Mouse (Mus musculus): ENCODE data around the gene Mapkap1. TPM values are rescaled to one million over a fixed set of nuclear protein-coding genes. Genes with fewer than 3 reads are reported as not detected.

Mapkap1 gene
- total RNA-seq, 2 experiments from 2014 or later = 63.4 to 68.0 TPM

DNA sequence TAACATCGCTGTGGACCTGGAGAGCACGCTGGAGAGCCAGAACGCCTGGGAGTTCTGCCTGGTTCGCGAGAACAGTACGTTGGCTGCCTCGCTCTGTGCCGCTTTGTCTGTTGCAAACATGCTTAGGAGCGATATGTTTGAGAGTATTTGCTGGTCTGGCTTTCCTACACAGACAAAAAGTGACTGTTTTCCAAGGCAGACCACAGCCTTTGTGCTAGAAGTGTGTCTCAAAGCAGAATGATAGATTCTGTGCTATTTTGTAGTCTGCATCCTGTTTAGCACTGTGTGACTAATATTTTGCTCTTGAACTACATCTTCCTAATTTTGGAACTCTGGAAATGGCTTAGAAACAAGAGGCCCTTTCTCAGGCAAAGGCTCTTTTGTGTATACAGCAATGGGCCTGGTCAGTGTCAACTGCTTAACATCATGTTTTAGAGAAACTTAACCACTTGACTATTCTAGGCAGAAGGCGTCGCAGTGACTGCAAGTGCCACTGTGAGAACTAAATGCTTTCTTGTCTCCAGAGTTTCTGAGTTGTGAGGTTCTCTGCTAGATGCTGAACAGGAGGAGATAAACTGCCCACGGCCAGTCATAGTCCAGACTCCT, 156.6 kb downstream of the Mapkap1 start:
- no peak for DNase-seq (ENCODE audit: low spot score)
- intact Hi-C loops (cut with DNase I) = no loop called here

DNA sequence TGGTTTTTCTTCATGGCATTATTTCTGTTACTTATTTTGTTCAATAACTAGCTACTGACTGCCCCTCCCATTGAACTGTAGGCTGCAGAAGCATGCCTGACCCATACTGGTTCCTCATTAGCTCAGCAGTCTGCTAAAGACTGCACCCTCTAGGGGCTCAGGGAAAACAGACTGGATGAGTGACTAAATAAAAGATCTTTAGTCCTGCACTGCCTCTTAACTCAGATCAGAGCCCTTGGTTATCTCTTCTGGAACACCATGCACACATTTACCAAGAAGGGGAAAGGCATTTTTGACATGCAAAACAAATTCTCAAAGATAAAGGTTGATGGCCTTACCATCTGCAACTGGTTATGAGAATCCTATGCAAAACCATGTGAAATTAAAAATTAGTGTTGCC, 157.3 kb downstream of the Mapkap1 start:
- intact Hi-C loops (cut with DNase I) = no loop called here
- no peak for DNase-seq (ENCODE audit: low spot score)

DNA sequence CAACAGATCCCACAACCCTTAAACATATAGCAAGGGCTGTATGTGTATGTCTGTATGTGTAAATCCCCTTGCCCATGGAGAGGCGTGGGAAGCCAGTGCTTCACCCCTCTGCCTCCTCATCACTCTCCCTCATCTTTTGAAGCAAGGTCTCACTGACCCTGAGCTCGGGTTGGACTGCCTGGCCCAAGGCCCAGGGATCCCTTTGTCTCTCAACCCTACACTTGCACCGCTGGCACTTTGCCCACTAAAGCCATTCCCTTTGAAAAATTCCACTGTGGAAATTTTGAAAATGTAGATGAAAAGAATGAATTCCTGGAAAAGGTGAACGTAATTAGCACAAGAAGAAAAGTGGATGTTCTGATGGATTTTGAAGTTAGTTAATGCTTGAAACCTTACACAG, 159.6 kb downstream of the Mapkap1 start:
- intact Hi-C loops (cut with DNase I) = no loop called here

DNA sequence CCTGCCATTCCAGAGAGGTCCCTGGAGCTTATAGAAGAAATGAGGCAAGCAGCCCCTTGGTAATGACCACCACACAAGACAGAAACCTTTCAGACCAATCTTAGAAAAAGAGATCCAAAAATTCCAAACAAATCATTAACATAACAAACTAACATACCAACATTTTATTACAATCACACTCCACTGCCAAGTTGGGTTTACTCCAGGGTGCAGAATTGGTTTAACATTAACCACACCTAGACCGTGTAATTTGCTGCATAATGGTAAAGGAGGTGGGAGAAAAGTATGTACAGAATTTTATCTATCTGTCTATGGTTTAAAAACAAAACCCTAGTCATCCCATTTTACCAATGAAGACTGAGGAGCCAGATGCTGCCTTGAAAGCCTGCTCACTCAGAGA, 160.0 kb downstream of the Mapkap1 start:
- intact Hi-C loops (cut with DNase I) = no loop called here
- DNase-seq (ENCODE audit: low spot score) = no peak

More for the DNA sequence above, 159.6 kb downstream of the Mapkap1 start:
- DNase-seq (ENCODE audit: low spot score) = no peak

DNA sequence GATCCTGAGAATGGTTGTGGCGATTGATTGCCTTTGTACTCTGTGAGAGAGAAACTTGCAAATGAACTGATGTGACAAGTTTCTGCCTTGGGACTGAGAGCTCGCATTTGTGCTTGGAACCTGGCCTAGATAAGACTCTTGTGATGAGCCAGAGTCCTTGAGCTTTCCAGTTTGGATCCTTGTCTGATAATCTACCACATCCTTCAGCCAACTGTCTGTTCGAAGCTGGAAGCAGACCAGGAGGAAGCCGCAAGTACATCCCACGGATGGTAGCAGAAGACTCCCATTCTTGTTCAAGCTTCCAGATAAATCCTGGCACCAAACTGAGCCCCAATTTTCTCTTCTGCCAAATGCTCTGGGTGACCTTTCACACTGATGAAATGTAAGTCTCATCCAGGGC, 162.6 kb downstream of the Mapkap1 start:
- intact Hi-C loops (cut with DNase I) = no loop called here
- no peak for DNase-seq (ENCODE audit: low spot score)

DNA sequence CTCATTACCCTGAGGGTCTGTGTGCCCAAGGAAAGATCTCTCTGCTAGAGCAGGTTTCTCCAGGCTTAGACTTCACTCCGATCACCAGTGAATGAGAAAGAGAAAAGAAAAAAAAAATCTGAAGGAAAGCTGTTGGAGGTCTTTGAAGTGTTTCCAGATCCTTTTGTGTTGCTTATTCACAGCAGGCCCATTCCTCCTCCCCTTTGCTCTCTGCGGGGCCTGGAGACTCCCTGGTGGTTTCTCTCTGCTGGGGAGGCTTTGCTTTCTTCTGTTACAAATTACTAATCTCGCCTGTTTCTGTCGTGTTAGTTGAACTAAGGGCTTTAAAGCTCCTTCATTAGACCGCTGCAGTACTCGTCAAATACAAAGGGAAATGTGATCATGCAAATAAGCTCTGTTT, 163.8 kb downstream of the Mapkap1 start:
- DNase-seq (ENCODE audit: low spot score) = no peak
- intact Hi-C loops (cut with DNase I) = no loop called here

DNA sequence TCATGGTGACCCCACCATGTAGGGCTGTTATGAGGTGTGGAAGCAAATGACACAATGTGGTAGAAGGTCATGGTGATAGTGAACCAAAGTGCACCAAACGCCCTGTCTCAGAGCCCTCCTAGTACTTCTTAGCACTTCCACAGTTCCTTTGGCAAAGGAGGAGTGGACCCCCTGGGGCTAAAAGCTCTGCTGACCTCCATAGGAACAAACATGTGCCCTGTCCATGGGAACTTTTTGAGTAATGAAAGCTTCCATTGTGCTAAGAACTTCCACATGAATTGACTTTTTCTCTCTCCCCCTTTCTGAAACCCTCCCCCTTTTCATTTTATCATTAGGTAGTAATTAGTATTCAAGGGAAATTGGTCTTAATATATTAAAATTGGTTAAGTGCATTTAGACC, 164.5 kb downstream of the Mapkap1 start:
- no peak for DNase-seq (ENCODE audit: low spot score)
- intact Hi-C loops (cut with DNase I) = no loop called here

DNA sequence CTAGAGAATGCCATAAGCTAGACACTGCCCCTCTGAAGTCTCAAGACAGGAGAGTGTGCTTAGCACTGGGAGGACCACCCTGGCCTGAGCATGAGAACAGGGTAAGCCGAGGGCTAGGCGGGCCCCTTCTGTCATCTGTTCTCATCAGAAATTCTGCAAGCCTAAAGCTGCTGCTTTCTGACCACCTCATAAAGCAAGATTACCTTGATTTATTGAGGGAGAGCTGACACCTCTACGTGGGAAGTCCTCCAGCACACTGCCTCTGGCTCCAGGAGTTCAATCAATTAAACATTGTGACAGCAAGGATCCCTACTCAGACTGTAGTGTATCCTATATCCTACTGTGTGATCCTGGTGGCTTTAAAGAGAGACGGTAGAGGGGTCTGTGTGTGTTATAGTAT, 166.5 kb downstream of the Mapkap1 start:
- DNase-seq (ENCODE audit: low spot score) = no peak
- intact Hi-C loops (cut with DNase I) = no loop called here

DNA sequence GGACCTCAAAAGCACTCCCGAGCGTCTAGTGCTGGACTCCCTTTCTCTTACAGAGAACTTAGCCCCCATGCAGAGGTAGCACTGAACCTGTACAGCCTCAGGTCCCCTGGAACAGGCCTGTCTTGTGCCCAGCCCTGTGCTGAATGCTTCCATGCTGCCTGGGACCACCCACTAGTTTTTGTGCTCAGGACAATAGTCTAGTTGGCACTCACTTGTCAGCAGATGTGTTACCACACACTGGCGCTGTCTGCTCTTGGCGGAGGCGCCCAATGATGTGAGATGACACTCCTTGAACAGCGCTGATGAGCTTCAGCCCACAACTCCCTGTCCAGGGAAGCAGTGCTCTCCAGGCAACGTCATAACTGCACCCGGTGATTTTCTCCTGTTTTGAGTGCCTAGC, 182.0 kb downstream of the Mapkap1 start:
- no peak for DNase-seq (ENCODE audit: low spot score)
- intact Hi-C loops (cut with DNase I) = no loop called here

DNA sequence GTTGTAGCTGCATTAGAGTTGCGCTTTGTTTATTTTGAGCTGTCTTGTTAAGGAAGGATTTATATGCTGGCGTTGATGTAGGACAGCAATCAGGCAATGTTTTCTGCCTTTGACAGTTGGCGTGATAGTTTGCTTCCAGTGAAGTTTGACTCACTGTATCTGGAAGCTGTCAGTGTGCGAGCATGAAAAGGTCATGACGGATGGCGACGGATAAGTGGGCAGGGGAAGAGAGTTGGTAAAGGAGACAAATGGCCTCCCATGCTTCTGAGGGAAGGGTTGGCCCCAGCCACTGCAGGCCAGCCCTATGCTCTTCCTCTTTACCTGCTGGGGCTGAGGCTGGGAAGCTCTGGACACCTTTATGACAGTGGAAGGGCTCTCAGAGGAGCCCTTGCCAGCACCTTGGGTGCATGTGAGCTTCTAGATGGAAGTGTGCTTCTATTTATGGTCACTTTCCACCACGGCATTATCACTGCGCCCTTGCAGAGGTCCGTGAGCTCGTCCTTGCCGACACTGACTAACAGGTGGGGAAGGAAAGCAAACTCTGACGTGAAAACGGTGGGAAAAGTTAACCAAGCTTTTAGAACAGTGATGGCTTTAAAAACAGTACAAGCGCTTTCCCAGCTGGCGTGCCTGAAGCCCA, 185.3 kb downstream of the Mapkap1 start:
- no peak for DNase-seq (ENCODE audit: low spot score)
- intact Hi-C loops (cut with DNase I) = no loop called here

DNA sequence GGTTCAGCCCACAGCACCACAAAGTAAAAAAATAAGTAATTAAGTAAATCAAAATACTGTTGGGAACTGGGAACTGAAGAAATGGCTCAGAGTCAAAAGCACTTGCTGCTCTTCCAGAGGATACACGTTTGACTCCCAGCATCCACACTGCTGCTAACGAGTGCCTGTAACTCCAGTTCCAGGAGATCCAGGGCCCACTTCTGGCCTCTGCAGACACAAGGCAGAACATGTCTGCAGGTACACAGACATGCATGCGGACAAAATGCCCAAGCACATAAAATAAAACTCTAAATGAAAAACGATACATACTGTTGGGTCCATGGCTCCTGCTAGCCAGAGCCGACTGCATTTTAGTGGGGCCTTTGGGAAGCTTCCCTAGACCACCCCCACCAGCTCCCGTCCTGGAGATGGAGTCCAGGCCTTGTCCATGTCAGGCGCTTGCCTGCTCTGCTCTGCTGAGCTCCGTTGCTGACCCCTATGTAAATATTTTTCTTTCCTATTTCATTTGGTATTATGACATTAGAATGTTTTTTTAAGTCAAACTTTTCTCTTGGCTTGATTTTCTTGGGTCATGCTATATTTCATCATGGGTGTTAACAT, 185.9 kb downstream of the Mapkap1 start:
- no peak for DNase-seq (ENCODE audit: low spot score)
- intact Hi-C loops (cut with DNase I) = no loop called here

DNA sequence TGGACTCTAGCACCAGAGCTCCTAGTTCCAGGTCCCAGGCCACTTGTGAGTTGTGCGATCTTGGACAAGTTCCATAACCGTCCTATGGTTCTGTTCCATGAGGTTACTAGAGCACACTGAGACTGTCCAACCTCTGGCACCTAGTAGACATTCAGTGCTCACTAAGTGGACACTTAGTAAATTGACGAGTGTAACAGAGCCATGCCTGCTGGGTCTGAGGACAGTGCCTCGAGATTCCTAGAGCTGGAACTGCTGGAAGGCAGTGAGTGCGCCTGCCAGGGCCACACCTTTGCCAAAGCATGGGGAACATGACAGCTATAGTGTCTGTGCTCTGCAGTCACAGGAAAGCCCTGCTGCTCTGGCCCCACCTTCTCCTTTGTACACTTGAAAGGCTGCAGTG, 187.4 kb downstream of the Mapkap1 start:
- intact Hi-C loops (cut with DNase I) = no loop called here
- no peak for DNase-seq (ENCODE audit: low spot score)

DNA sequence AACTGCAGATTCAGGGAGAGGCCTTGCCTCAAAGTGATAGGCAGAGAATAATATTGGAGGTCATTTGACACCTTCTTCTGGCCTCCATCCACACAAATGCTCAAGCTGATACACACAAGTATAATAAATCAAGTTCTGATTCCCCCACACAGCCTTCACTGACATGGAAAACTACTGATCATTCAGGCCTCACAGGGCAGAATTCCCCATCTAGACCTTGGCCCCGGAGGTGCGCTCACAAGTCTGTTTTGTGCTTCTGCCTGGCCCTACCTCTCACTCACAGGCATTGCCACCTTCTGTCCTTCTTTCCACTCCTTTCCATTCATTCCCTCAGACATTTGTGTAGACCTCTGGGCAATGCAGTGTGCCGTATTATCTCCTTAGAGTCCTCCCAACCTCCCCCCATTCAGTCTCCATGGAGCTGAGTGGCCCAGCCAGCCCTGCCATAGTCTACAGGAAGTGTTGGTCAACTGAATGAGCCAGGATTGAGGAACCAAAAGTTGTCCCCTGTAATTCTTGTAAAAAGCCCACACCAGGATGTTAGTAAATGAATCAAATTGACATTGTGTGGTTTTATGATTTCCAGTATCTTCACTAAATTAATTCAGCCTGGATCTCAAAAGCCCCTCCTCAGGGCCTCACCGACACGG, 193.2 kb downstream of the Mapkap1 start:
- DNase-seq (ENCODE audit: low spot score) = no peak
- intact Hi-C loops (cut with DNase I) = no loop called here

DNA sequence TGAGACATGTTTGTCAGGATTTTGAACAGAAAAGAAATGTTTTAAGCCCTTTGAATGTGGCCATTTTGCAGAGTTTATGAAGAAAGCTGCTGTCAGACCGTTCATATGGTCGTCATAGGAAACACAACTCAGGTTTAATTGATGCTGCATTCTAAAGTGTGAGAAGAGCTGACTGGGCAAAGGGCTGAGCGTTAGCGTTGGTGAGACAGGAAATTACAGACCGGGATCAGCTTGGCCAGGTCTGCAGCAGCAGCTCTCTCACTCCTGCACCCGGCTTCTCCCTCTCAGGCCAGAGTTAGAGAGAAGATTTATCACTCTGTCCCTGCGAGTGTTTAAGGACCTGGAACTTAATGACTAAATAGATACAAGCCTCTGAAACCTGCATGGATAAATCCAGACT, 194.2 kb downstream of the Mapkap1 start:
- intact Hi-C loops (cut with DNase I) = no loop called here
- DNase-seq (ENCODE audit: low spot score) = no peak

DNA sequence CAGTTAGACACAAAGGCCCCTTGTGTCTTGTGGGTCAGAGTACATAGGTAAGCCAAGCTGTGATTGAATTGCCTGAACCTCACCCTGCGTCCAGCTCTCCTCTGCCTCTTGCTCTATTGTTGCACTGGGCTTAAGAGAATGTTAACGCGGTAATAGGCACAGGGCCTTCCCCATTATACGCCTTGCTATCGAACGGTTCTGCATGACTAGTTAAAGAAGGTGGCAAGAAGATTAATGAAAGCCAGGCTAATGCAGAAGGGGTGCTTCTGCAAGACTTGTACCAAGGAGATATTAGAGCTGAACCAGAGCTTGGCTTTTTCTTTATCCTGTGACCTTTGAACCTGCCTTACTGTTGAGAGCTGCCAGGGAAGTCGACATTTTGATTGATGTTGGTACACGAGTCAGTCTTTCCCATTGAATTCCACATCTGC, 195.6 kb downstream of the Mapkap1 start:
- intact Hi-C loops (cut with DNase I) = no loop called here
- no peak for DNase-seq (ENCODE audit: low spot score)

DNA sequence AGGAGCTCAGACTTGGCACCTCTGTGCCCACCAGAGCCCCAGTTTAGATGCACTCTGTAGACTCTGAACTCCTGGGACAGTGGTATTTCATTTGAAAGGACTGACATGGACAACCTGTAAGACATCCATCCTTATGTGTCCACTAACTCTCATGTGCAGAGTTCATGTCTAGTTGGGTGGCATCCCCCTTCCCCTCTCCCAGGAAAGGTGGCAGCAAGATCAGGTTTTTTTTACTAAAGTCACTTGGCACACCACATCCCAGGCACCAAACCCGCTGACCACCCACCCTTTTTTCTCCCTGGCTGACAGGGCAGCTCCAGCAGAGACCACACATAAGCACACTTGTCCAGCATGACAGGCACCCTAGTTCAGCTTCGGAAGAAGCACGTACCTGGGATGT, 196.3 kb downstream of the Mapkap1 start:
- DNase-seq (ENCODE audit: low spot score) = no peak
- intact Hi-C loops (cut with DNase I) = no loop called here

DNA sequence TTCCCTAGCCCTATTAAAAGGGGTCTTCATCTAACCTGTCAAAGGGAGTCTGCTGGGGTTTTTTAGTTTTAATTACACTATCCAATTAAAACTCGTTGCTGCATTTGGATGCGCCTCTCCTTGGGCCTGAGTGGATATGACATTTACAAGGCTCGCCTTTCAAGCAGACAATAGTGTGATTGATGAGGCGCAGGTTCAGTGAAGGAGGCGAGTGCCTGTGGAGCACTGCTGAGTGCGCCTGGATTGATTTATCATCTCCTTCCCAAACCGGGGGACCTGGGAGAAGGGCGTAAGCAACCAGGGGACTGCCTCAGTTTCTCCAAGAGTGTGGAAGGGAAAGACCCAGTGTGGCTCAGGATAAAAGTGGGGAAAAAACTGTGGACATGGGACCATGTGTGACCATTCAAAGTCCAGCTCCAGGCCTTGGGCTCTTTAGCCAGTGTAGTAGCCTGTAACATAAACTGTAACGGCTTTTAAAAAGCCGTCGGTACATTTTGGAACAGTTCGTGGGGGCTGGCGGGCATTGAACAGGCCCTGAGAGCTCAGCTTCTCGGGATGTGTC, 197.2 kb downstream of the Mapkap1 start:
- intact Hi-C loops (cut with DNase I) = no loop called here
- DNase-seq (ENCODE audit: low spot score) = no peak

DNA sequence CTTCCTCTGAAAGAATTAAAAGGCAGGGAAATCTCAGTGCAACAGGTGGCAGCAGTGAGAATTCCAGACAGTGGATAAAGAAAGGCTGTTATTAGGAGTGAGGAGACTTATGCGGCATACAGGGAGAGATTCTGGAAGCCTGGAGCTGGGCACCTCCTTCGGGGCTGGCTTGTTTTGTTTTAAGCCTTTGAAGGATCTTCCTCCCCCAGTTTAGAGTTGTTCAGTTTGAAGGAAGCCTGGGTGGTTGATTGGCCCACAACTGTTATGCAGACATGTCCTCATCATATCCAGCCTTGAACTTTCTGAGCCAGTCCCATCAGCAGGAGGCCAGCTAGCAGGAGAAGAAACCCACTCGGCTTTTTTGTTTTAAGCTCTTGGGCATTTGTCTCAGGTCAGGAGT, 198.5 kb downstream of the Mapkap1 start:
- DNase-seq (ENCODE audit: low spot score) = no peak
- intact Hi-C loops (cut with DNase I) = no loop called here

DNA sequence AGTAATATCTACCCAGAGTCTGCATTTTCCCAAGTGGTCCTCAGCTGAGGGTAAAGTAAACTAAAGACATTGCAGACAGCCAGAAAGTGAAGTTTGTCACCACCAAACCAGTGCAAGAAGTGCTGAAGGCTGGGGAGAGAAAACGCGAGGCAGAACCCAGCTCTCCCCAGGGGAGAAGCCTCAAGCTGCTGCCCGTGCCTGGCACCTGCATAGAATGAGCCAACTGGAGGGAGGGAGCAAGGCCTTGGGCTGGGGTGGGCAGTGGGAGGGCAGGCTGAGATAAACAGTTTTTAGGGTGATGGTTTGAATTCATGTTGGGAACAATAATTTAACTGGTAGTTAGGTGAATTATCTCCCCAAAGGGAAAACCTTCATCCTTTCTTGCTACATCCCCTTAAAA, 202.3 kb downstream of the Mapkap1 start:
- intact Hi-C loops (cut with DNase I) = no loop called here
- no peak for DNase-seq (ENCODE audit: low spot score)

DNA sequence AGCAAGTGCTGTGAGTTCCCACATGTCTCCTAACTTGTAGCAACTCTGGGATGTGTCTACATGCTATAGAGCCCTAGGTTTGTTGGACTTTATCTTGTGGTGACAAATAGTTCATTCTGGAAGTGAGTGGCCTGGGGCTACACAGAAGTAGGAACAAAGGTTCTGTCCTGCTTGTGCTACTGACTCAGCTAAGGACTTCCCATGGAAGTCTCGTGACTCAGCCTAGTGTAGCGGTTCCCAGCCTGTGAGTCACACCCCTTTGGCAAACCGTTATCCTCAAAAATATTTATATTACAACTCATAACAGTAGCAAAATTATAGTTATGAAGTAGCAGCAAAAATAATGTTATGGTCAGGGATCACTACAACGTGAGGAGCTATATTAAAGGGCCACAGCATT, 202.9 kb downstream of the Mapkap1 start:
- no peak for DNase-seq (ENCODE audit: low spot score)
- intact Hi-C loops (cut with DNase I) = no loop called here

DNA sequence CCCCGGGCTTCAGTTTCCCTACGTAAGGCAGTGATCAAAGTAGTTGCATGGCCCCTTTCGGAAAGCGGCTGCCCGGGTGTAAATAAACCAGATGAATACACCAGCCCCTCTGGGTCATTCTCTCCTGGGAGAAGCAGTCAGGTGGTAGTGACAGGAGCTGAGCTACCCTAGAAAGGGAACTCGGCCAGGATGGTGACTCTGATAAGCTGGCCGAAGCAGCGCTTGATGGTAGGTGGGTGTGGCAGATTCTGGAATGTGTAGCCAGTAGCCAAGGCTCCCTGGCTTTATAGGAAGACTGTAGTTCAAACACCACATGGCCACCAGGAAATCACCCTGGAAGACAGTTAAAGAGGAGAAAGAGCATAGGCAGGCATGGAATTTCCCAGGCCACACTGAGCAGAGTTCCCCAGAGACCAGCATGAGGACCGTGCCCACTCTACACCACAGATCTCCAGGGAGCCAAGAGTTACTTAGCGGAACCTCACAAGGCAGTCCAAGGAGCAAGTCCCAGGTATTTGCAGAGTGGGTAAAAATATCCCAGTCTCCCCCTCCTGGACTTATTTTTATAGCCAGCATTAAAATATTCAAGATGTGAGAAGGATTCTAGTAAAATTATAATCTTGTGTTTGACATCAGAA, 214.3 kb downstream of the Mapkap1 start:
- intact Hi-C loops (cut with DNase I) = no loop called here
- no peak for DNase-seq (ENCODE audit: low spot score)

Data from heart, postnatal 25 days (tissue).